Mouse (Mus musculus) forebrain, embryonic 11.5 days (tissue): ENCODE measurements around the gene Dtnbp1. TPM values are rescaled to one million over a fixed set of nuclear protein-coding genes. Genes with fewer than 3 reads are reported as not detected.
A peak's percentile ranks its signal among the peaks of the same experiment; 100 is the strongest.

Experiments
- ATAC-seq: fragments of 200-750 bp; cut with Nextera tagmentation; replicated peaks from 2 replicates; pipeline ENCODE4 v1.8.0; 2017; ENCODE audit warnings: moderate TSS enrichment; ENCODE audit not compliant: low FRiP score
- DNase-seq: peaks from one replicate; pipeline ENCODE4 v3.0.0-alpha.2; 2017; ENCODE audit warnings: low spot score
- H3K27ac ChIP-seq: fragments of 300-500 bp; sonication (generic); 2 replicates; pipeline ENCODE4 v1.5.1; 2014; ENCODE audit warnings: low read depth, low read length
- H3K27me3 ChIP-seq: fragments of 300-500 bp; sonication (generic); 2 replicates; pipeline ENCODE4 v1.6.1; 2014; ENCODE audit warnings: mild to moderate bottlenecking, low read length, mixed read lengths; ENCODE audit not compliant: control insufficient read depth, insufficient read depth
- H3K36me3 ChIP-seq: fragments of 300-500 bp; sonication (generic); 2 replicates; pipeline ENCODE4 v1.6.1; 2014; ENCODE audit warnings: mild to moderate bottlenecking, low read length, moderate library complexity, mixed read lengths; ENCODE audit not compliant: control insufficient read depth, insufficient read depth
- H3K4me1 ChIP-seq: fragments of 300-500 bp; sonication (generic); replicated peaks from 2 replicates; pipeline ENCODE4 v1.6.1; 2014; ENCODE audit warnings: low read length, mixed read lengths; ENCODE audit not compliant: control insufficient read depth, insufficient read depth
- H3K4me2 ChIP-seq: fragments of 300-500 bp; sonication (generic); 2 replicates; pipeline ENCODE4 v1.6.1; 2014; ENCODE audit warnings: low read depth, mild to moderate bottlenecking, low read length, moderate library complexity, mixed read lengths; ENCODE audit not compliant: severe bottlenecking
- H3K4me3 ChIP-seq: fragments of 300-500 bp; sonication (generic); 2 replicates; pipeline ENCODE4 v1.5.1; 2014; ENCODE audit warnings: low read depth, low read length
- H3K9ac ChIP-seq: fragments of 300-500 bp; sonication (generic); 2 replicates; pipeline ENCODE4 v1.6.1; 2014; ENCODE audit warnings: low read length
- H3K9me3 ChIP-seq: fragments of 300-500 bp; sonication (generic); 2 replicates; pipeline ENCODE4 v1.6.1; 2016; ENCODE audit warnings: low read length, mixed read lengths; ENCODE audit not compliant: control insufficient read depth
- WGBS: fragments of 180-500 bp; shearing (Covaris S2); extraction: QIAGEN DNeasy Blood & Tissue Kit; methylation state at CpG from one replicate; pipeline ENCODE4 v1.1.7; 2014; 5-methylcytosine and 5-hydroxymethylcytosine counted together
- polyA plus RNA-seq: library from polyadenylated mRNA; unstranded; fragments of >200 nt; fragmentation: Nextera tagmentation; extraction: Ambion mirVana; gene quantifications from 2 replicates; pipeline ENCODE4 v1.2.1, GENCODE M21; 2014

Dtnbp1 gene
- polyA plus RNA-seq, 1 experiment from 2014 or later, result 73.3 TPM

GRCm38 (mm10) chr13:44896211-44896610 is 105.7 kb downstream of the Dtnbp1 start:
- DNase-seq, result no peak
- no peaks in the 10 kb centered on the region for H3K27me3 ChIP-seq
- H3K4me2 ChIP-seq, result no peak overlapping the region
- no peak overlapping the region for H3K27ac ChIP-seq
- WGBS, result 93% methylated on average over 12 of the region's 12 CpGs
- peaks cover 2% of the 10 kb centered on the region; the same call in 1 of the 2 replicates for H3K4me1 ChIP-seq
- H3K4me3 ChIP-seq, result no peak overlapping the region
- H3K9me3 ChIP-seq, result no peaks in the 10 kb centered on the region
- peaks cover 2% of the 10 kb centered on the region; the same call in 1 of the 2 replicates for H3K36me3 ChIP-seq
- no peak overlapping the region for H3K9ac ChIP-seq
- no peak for ATAC-seq

- WGBS, result 33% methylated on average over 5 of the region's 5 CpGs
- no peak overlapping the region for H3K4me3 ChIP-seq
- ATAC-seq, result peak; percentile 79
- peaks cover 2% of the 10 kb centered on the region; the same call in 1 of the 2 replicates for H3K36me3 ChIP-seq
- peaks cover 6% of the 10 kb centered on the region; the same call in 1 of the 2 replicates for H3K4me1 ChIP-seq
- H3K27ac ChIP-seq, result no peak overlapping the region
- H3K4me2 ChIP-seq, result no peak overlapping the region
- DNase-seq, result peak; percentile 71
- H3K9me3 ChIP-seq, result no peaks in the 10 kb centered on the region
- no peak overlapping the region for H3K9ac ChIP-seq
- no peaks in the 10 kb centered on the region for H3K27me3 ChIP-seq
Measured at GRCm38 (mm10) chr13:44891813-44892730, 109.9 kb downstream of the Dtnbp1 start.

- no peaks in the 10 kb centered on the region for H3K9me3 ChIP-seq
- WGBS, result 55% methylated on average over 2 of the region's 2 CpGs
- no peak overlapping the region for H3K9ac ChIP-seq
- H3K4me2 ChIP-seq, result no peak overlapping the region
- H3K4me3 ChIP-seq, result no peak overlapping the region
- no peaks in the 10 kb centered on the region; the same call in 1 of the 2 replicates for H3K36me3 ChIP-seq
- DNase-seq (no peak), ATAC-seq (no peak)
- no peaks in the 10 kb centered on the region for H3K27me3 ChIP-seq
- H3K27ac ChIP-seq, result no peak overlapping the region
- peaks cover 6% of the 10 kb centered on the region; the same call in 1 of the 2 replicates for H3K4me1 ChIP-seq
Measured at GRCm38 (mm10) chr13:44890612-44891011, 111.3 kb downstream of the Dtnbp1 start.

GRCm38 (mm10) chr13:44886221-44886620 is 115.7 kb downstream of the Dtnbp1 start:
- 91% methylated on average over 2 of the region's 2 CpGs for WGBS

GRCm38 (mm10) chr13:44881001-44881400 is 120.9 kb downstream of the Dtnbp1 start:
- Histone ChIP-seq H3K27ac (no peak overlapping the region), H3K27me3 (no peaks in the 10 kb centered on the region), H3K36me3 (no peaks in the 10 kb centered on the region; the same call in 1 of the 2 replicates), H3K4me1 (peaks cover 13% of the 10 kb centered on the region), H3K4me2 (no peak overlapping the region), H3K9ac (no peak overlapping the region), H3K9me3 (no peaks in the 10 kb centered on the region), H3K4me3 (no peak overlapping the region)
- WGBS, result 83% methylated on average over 4 of the region's 4 CpGs
- no peak for ATAC-seq
- DNase-seq, result no peak

More at GRCm38 (mm10) chr13:44886221-44886620, 115.7 kb downstream of the Dtnbp1 start:
- Histone ChIP-seq H3K36me3 (no peaks in the 10 kb centered on the region; the same call in 1 of the 2 replicates), H3K4me1 (peaks cover 4% of the 10 kb centered on the region; the same call in 1 of the 2 replicates), H3K4me2 (no peak overlapping the region), H3K4me3 (no peak overlapping the region), H3K9me3 (no peaks in the 10 kb centered on the region), H3K27me3 (no peaks in the 10 kb centered on the region), H3K9ac (no peak overlapping the region), H3K27ac (no peak overlapping the region)
- DNase-seq, result no peak
- no peak for ATAC-seq

GRCm38 (mm10) chr13:44876799-44877198 is 125.1 kb downstream of the Dtnbp1 start:
- DNase-seq, result no peak
- Histone ChIP-seq H3K9ac (no peak overlapping the region), H3K27ac (no peak overlapping the region), H3K4me3 (no peak overlapping the region), H3K36me3 (no peaks in the 10 kb centered on the region; the same call in 1 of the 2 replicates), H3K4me2 (no peak overlapping the region), H3K27me3 (no peaks in the 10 kb centered on the region), H3K4me1 (peaks cover 13% of the 10 kb centered on the region), H3K9me3 (no peaks in the 10 kb centered on the region)
- 69% methylated on average over 2 of the region's 2 CpGs for WGBS
- ATAC-seq, result no peak

Other genes with a start within 250 kb of the Dtnbp1 start
- not detected in 2 replicates for gene Gm9817, start 76.5 kb upstream of the Dtnbp1 start, polyA plus RNA-seq